In genomic region chr5:120648569-120649373, GRCm38 (mm10) we compare ENCODE assay signal across 8 mouse cellular contexts. TPM values are rescaled to one million over a fixed set of nuclear protein-coding genes. Genes with fewer than 3 reads are reported as not detected.
DNase-seq lines count a peak whose midpoint lies in the region; ATAC-seq lines count a peak whose summit lies in the region.

Gene Rasal1, plus strand, starts transcription at chr5:120648812.

- no peak within 1 kb of the TSS for H3K27ac ChIP-seq in limb, embryonic 11.5 days (replicated peaks; ENCODE audit: low read depth, low read length)
- no peak within 1 kb of the TSS for H3K27ac ChIP-seq in midbrain, embryonic 11.5 days (ENCODE audit: low read depth, low read length)

- H3K4me2 ChIP-seq in limb, embryonic 11.5 days (ENCODE audit: low read depth, severe bottlenecking): peak within 1 kb of the TSS; percentile 28; the same call in 1 of the 2 replicates
- peak within 1 kb of the TSS; percentile 36 for H3K4me2 ChIP-seq in midbrain, embryonic 11.5 days

- DNase-seq in heart, adult 18-20 months: peak; percentile 38 to 43
- DNase-seq in heart, adult 9 months (ENCODE audit: low spot score in 2 of 2): no peak
- peak; percentile 51 for DNase-seq in cerebellum, adult 9-10 months
- peak; percentile 83 for DNase-seq in frontal cortex, postnatal 10 days (ENCODE audit: low spot score in 2 of 2)
- peak; percentile 28 for DNase-seq in kidney, adult 11 months
- peak; percentile 53 for DNase-seq in limb, embryonic 11.5 days (ENCODE audit: low spot score)
- peak; percentile 90 for DNase-seq in midbrain, embryonic 11.5 days (ENCODE audit: low spot score, missing footprints)
- DNase-seq in spleen, adult 12 weeks (ENCODE audit: low spot score): peak; percentile 67

- no peaks in the 10 kb centered on the region for H3K36me3 ChIP-seq in limb, embryonic 11.5 days (ENCODE audit: control insufficient read depth, insufficient read depth, low read length)
- H3K36me3 ChIP-seq in midbrain, embryonic 11.5 days (ENCODE audit: control insufficient read depth, insufficient read depth, low read length): no peaks in the 10 kb centered on the region

- H3K4me1 ChIP-seq in limb, embryonic 11.5 days (ENCODE audit: control insufficient read depth, insufficient read depth, low read length): peaks cover 7% of the 10 kb centered on the region; the same call in 1 of the 2 replicates
- peaks cover 6% of the 10 kb centered on the region for H3K4me1 ChIP-seq in midbrain, embryonic 11.5 days (ENCODE audit: control insufficient read depth, insufficient read depth, low read length)

- H3K4me3 ChIP-seq in limb, embryonic 11.5 days (ENCODE audit: low read depth, low read length): 0 out of 2 replicates have a peak within 1 kb of the TSS, but pooled peaks have one; percentile 8
- H3K4me3 ChIP-seq in midbrain, embryonic 11.5 days (ENCODE audit: low read depth, low read length): peak within 1 kb of the TSS; percentile 9; the same call in 1 of the 2 replicates

- WGBS in limb, embryonic 11.5 days: 1% methylated on average over 51 of the region's 53 CpGs
- under 1% methylated on average over 45 of the region's 53 CpGs for WGBS in midbrain, embryonic 11.5 days

- H3K9me3 ChIP-seq in limb, embryonic 11.5 days (ENCODE audit: control insufficient read depth, low read length): no peaks in the 10 kb centered on the region
- no peaks in the 10 kb centered on the region for H3K9me3 ChIP-seq in midbrain, embryonic 11.5 days (ENCODE audit: control insufficient read depth, low read length)

- H3K27me3 ChIP-seq in limb, embryonic 11.5 days (ENCODE audit: control insufficient read depth, insufficient read depth, low read length): peaks cover 35% of the 10 kb centered on the region
- H3K27me3 ChIP-seq in midbrain, embryonic 11.5 days (ENCODE audit: control insufficient read depth, insufficient read depth, low read length): peaks cover 20% of the 10 kb centered on the region

- ATAC-seq in limb, embryonic 11.5 days (ENCODE audit: insufficient number of reproducible peaks, low FRiP score, low TSS enrichment, low read depth): peak; percentile 67; the same call in 1 of the 2 replicates
- ATAC-seq in midbrain, embryonic 11.5 days (ENCODE audit: low FRiP score): peak; percentile 57

- H3K9ac ChIP-seq in limb, embryonic 11.5 days (ENCODE audit: low read length): no peak within 1 kb of the TSS
- no peak within 1 kb of the TSS for H3K9ac ChIP-seq in midbrain, embryonic 11.5 days (ENCODE audit: low read length)

RNA-seq across cellular contexts. Expression of gene Rasal1, which starts in this region (rescaled TPM):
- under 1 TPM in 1 of 2 experiments, not detected in 1; 0.69 TPM for total RNA-seq in heart, adult 18-20 months (2021)
- 0.16 and 0.48 TPM in 2 replicates for polyA plus RNA-seq in limb, embryonic 11.5 days (2014; fragmentation: Nextera tagmentation; extraction: Ambion mirVana)
- polyA plus RNA-seq in midbrain, embryonic 11.5 days (2014; fragmentation: Nextera tagmentation; extraction: Ambion mirVana): 0.14 TPM in 1 of 2 replicates, not detected in the other

Comparison
In these comparisons a context has a peak if more than half of its experiments do, and no peak if none do; other contexts are left out.
1. Peak in DNase-seq in heart, adult 18-20 months; RNA of the gene not detected or under 1 TPM.
2. Peak in DNase-seq, ATAC-seq, H3K4me3 ChIP-seq and H3K4me2 ChIP-seq in limb, embryonic 11.5 days; RNA of the gene not detected or under 1 TPM.
3. Peak in DNase-seq, ATAC-seq, H3K4me3 ChIP-seq and H3K4me2 ChIP-seq in midbrain, embryonic 11.5 days; RNA of the gene not detected or under 1 TPM.
4. DNase-seq: peak in cerebellum, adult 9-10 months (single experiment), frontal cortex, postnatal 10 days (2 of 2), kidney, adult 11 months (single experiment) and spleen, adult 12 weeks (single experiment); none in heart, adult 9 months (0 of 2).